Mouse (Mus musculus) brain, embryonic 14.5 days (tissue): ENCODE measurements at regions not wholly inside any gene's neighbourhood (a gene's known extent, or its start where the extent isn't known, plus 50 kb on each side); places are given as distances from the start of the nearest gene placed in this dataset.

Experiments used
- CTCF ChIP-seq: fragments of 200-500 bp; IDR thresholded peaks from 2 replicates; pipeline ENCODE4 v1.5.1; 2012; ENCODE audit warnings: inconsistent platforms, mild to moderate bottlenecking, moderate library complexity, borderline replicate concordance; ENCODE audit not compliant: insufficient read depth, insufficient read length; ENCODE audit errors: extremely low read depth
- POLR2A ChIP-seq: fragments of 200-500 bp; IDR thresholded peaks from 2 replicates; pipeline ENCODE4 v1.6.1; 2012; ENCODE audit warnings: mild to moderate bottlenecking, inconsistent platforms, borderline replicate concordance; ENCODE audit not compliant: poor library complexity, insufficient read depth, insufficient read length, severe bottlenecking; ENCODE audit errors: extremely low read depth

DNA sequence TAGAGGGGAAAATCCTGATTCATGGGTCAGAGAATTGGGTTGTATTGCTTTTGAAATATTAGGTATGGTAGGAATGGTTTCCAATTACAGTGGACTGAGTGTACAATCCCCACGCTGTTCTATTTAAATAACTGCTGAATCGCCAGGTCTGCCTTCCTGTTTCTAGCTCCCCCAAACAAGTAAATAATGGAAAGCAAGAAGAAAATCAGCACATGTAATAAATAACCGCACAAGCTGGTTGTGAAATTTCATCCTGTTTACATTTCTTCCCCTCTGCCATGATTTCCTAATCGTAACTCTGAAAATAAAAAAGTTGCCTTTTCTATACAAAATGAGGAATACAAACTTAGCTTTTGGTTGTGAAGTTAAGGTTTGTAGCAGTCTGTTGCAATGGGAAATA is 95.7 kb downstream of the Fam84a start:
- TF ChIP-seq POLR2A (no peak), CTCF (no peak)
